ENCODE assay signal across 23 mouse cellular contexts in the genomic region with DNA sequence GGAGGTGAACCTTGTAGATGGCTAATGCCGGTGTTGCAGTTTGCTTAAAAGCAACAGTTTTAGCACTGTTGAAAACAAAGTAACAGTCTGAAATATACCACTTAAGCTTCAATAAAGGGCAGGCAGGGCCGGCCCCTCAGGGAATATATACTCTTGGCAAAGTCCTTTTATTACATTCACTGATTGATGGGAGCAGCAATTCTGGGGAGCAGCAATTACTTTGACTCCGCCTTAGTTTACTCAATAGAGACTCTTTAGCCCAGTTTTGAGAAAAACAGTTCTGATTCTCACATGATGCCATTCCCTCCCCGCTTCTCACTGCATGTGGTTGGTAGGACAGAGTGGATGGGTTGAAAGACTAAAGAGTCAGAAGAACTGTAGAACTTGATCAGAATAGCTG. TPM values are rescaled to one million over a fixed set of nuclear protein-coding genes. Genes with fewer than 3 reads are reported as not detected.
A peak's percentile ranks its signal among the peaks of the same experiment; 100 is the strongest.
DNase-seq lines count a peak whose midpoint lies in the region; ATAC-seq lines count a peak whose summit lies in the region.
"Had no signal": no experiment of that assay in that cellular context is flagged by ENCODE, and none has a peak within 500 bp of the region (broad histone marks: within the 10 kb centered on the region; RNA-seq: fewer than 3 reads in every experiment).

No protein-coding gene starts in this region.

- no peak overlapping the region for H3K4me3 ChIP-seq in limb, embryonic 12.5 days (replicated peaks)
- H3K4me3 ChIP-seq in limb, embryonic 10.5 days: no peak overlapping the region
- peak overlapping the region; percentile 16; the same call in 1 of the 2 replicates for H3K4me3 ChIP-seq in intestine, embryonic 16.5 days (ENCODE audit: low read length)
- H3K4me3 ChIP-seq: forebrain, embryonic 12.5 days; hindbrain, embryonic 12.5 days; liver, embryonic 13.5 days; lung, embryonic 15.5 days; neural tube, embryonic 12.5 days had no signal

- ATAC-seq in limb, embryonic 12.5 days (ENCODE audit: insufficient number of reproducible peaks, insufficient read depth, low FRiP score, low TSS enrichment, low read depth): peak; percentile 8; the same call in 1 of the 2 replicates
- peak; percentile 61 for ATAC-seq in intestine, embryonic 16.5 days
- no peak for ATAC-seq in erythroblast, adult 5-6 weeks (replicated peaks; ENCODE audit: low FRiP score, poor library complexity, severe bottlenecking)
- ATAC-seq: inflammation-experienced regulatory T-cells, adult 6 months had no signal

- 30% methylated on average over 4 of the region's 4 CpGs for WGBS in limb, embryonic 12.5 days
- WGBS in limb, embryonic 10.5 days: 59% methylated on average over 4 of the region's 4 CpGs
- WGBS in intestine, embryonic 16.5 days: 40% methylated on average over 4 of the region's 4 CpGs

- peak; percentile 43 for DNase-seq in adrenal gland, postnatal 14 days
- no peak for DNase-seq in adrenal gland, postnatal 25 days
- no peak for DNase-seq in limb, embryonic 10.5 days (ENCODE audit: low spot score)
- DNase-seq in layer of hippocampus, postnatal 14 days (ENCODE audit: low spot score in 2 of 2): no peak
- DNase-seq: cerebellum, adult 18-20 months; cerebellum, postnatal 25 days; embryo, embryonic 11 days; gastrocnemius, postnatal 36 days; layer of hippocampus, postnatal 36 days; liver, embryonic 13.5 days; right cerebral cortex, adult 18-20 months; thymus, postnatal 25 days had no signal

- H3K27ac ChIP-seq in limb, embryonic 12.5 days: peak overlapping the region; percentile 53; the same call in 1 of the 2 replicates
- no peak overlapping the region for H3K27ac ChIP-seq in limb, embryonic 10.5 days
- 0 out of 2 replicates have a peak overlapping the region, but pooled peaks have one; percentile 31 for H3K27ac ChIP-seq in intestine, embryonic 16.5 days (ENCODE audit: low read length)
- H3K27ac ChIP-seq: forebrain, embryonic 12.5 days; hindbrain, embryonic 12.5 days; liver, embryonic 13.5 days; lung, embryonic 15.5 days; neural tube, embryonic 12.5 days had no signal

- H3K9me3 ChIP-seq in limb, embryonic 12.5 days: no peaks in the 10 kb centered on the region
- no peaks in the 10 kb centered on the region for H3K9me3 ChIP-seq in limb, embryonic 10.5 days (replicated peaks)
- H3K9me3 ChIP-seq in intestine, embryonic 16.5 days (ENCODE audit: control insufficient read depth, low read length): no peaks in the 10 kb centered on the region
- H3K9me3 ChIP-seq: forebrain, embryonic 12.5 days; G1E; hindbrain, embryonic 12.5 days; liver, embryonic 13.5 days; lung, embryonic 15.5 days; neural tube, embryonic 12.5 days had no signal

- no peak overlapping the region for H3K9ac ChIP-seq in limb, embryonic 12.5 days (replicated peaks)
- H3K9ac ChIP-seq in intestine, embryonic 16.5 days (ENCODE audit: low read depth, low read length): no peak overlapping the region
- H3K9ac ChIP-seq: forebrain, embryonic 12.5 days; hindbrain, embryonic 12.5 days; liver, embryonic 13.5 days; lung, embryonic 15.5 days; neural tube, embryonic 12.5 days had no signal

- peaks cover 33% of the 10 kb centered on the region for H3K4me1 ChIP-seq in limb, embryonic 12.5 days (replicated peaks)
- H3K4me1 ChIP-seq in limb, embryonic 10.5 days: peaks cover 26% of the 10 kb centered on the region
- peaks cover 24% of the 10 kb centered on the region for H3K4me1 ChIP-seq in intestine, embryonic 16.5 days (ENCODE audit: control insufficient read depth, insufficient read depth, low read length)

- peak overlapping the region; percentile 31 for H3K4me2 ChIP-seq in limb, embryonic 12.5 days
- peak overlapping the region; percentile 23 for H3K4me2 ChIP-seq in intestine, embryonic 16.5 days (ENCODE audit: low read depth, low read length)
- H3K4me2 ChIP-seq: forebrain, embryonic 12.5 days; heart, embryonic 11.5 days; hindbrain, embryonic 12.5 days; liver, embryonic 13.5 days; lung, embryonic 15.5 days; midbrain, embryonic 11.5 days; neural tube, embryonic 12.5 days had no signal

- H3K36me3 ChIP-seq in limb, embryonic 12.5 days: no peaks in the 10 kb centered on the region
- no peaks in the 10 kb centered on the region for H3K36me3 ChIP-seq in limb, embryonic 10.5 days
- no peaks in the 10 kb centered on the region for H3K36me3 ChIP-seq in intestine, embryonic 16.5 days (ENCODE audit: control insufficient read depth, insufficient read depth, low read length)
- H3K36me3 ChIP-seq: forebrain, embryonic 12.5 days; hindbrain, embryonic 12.5 days; lung, embryonic 15.5 days; neural tube, embryonic 12.5 days had no signal

- no peaks in the 10 kb centered on the region for H3K27me3 ChIP-seq in limb, embryonic 12.5 days
- no peaks in the 10 kb centered on the region for H3K27me3 ChIP-seq in limb, embryonic 10.5 days (ENCODE audit: low read depth, poor library complexity, severe bottlenecking)
- H3K27me3 ChIP-seq in intestine, embryonic 16.5 days (replicated peaks; ENCODE audit: control insufficient read depth, insufficient read depth, low read length): no peaks in the 10 kb centered on the region
- H3K27me3 ChIP-seq: forebrain, embryonic 12.5 days; hindbrain, embryonic 12.5 days; liver, embryonic 13.5 days; lung, embryonic 15.5 days; neural tube, embryonic 12.5 days had no signal

RNA-seq across cellular contexts. Expression of a gene that starts 5.5 kb away (rescaled TPM):
- total RNA-seq in adrenal gland, postnatal 14 days (2021): 32.3 and 33.7 TPM in 2 replicates
- total RNA-seq in adrenal gland, postnatal 25 days (2021): 35.7 and 42.2 TPM in 2 replicates
- polyA plus RNA-seq in limb, embryonic 12.5 days (2016; fragmentation: Nextera tagmentation; extraction: Ambion mirVana): 16.1 and 17.5 TPM in 2 replicates
- 15.0 and 16.2 TPM in 2 replicates for polyA plus RNA-seq in limb, embryonic 10.5 days (2016; fragmentation: Nextera tagmentation; extraction: Ambion mirVana)
- polyA plus RNA-seq in intestine, embryonic 16.5 days (2015; fragmentation: Nextera tagmentation; extraction: Ambion mirVana): 23.1 and 24.9 TPM in 2 replicates
- 10 to 100 TPM; 19.2 to 20.8 TPM for total RNA-seq in layer of hippocampus, postnatal 14 days (2021)
- total RNA-seq in erythroblast, adult 5-6 weeks (2015; ENCODE audit: low replicate concordance): 13.6 and 19.8 TPM in 2 replicates
- 12.0 and 14.8 TPM in 2 replicates for total RNA-seq in erythroblast, adult 5-6 weeks (2017; ENCODE audit: low replicate concordance)

RNA-seq across cellular contexts. Expression of a gene that starts 32.7 kb away (rescaled TPM):
- 366 and 383 TPM in 2 replicates for total RNA-seq in adrenal gland, postnatal 14 days (2021)
- 360 and 420 TPM in 2 replicates for total RNA-seq in adrenal gland, postnatal 25 days (2021)
- 582 and 603 TPM in 2 replicates for polyA plus RNA-seq in limb, embryonic 12.5 days (2016; fragmentation: Nextera tagmentation; extraction: Ambion mirVana)
- polyA plus RNA-seq in limb, embryonic 10.5 days (2016; fragmentation: Nextera tagmentation; extraction: Ambion mirVana): 460 and 572 TPM in 2 replicates
- 432 and 438 TPM in 2 replicates for polyA plus RNA-seq in intestine, embryonic 16.5 days (2015; fragmentation: Nextera tagmentation; extraction: Ambion mirVana)
- 100 to 1,000 TPM; 210 to 230 TPM for total RNA-seq in layer of hippocampus, postnatal 14 days (2021)
- 167 and 232 TPM in 2 replicates for total RNA-seq in erythroblast, adult 5-6 weeks (2015; ENCODE audit: low replicate concordance)
- 170 and 249 TPM in 2 replicates for total RNA-seq in erythroblast, adult 5-6 weeks (2017; ENCODE audit: low replicate concordance)

RNA-seq across cellular contexts. Expression of a gene that starts 36.1 kb away (rescaled TPM):
- 53.1 and 54.6 TPM in 2 replicates for total RNA-seq in adrenal gland, postnatal 14 days (2021)
- total RNA-seq in adrenal gland, postnatal 25 days (2021): 48.9 and 79.8 TPM in 2 replicates
- 38.1 and 40.9 TPM in 2 replicates for polyA plus RNA-seq in limb, embryonic 12.5 days (2016; fragmentation: Nextera tagmentation; extraction: Ambion mirVana)
- polyA plus RNA-seq in limb, embryonic 10.5 days (2016; fragmentation: Nextera tagmentation; extraction: Ambion mirVana): 35.4 and 37.2 TPM in 2 replicates
- polyA plus RNA-seq in intestine, embryonic 16.5 days (2015; fragmentation: Nextera tagmentation; extraction: Ambion mirVana): 32.0 and 32.9 TPM in 2 replicates
- total RNA-seq in layer of hippocampus, postnatal 14 days (2021): 10 to 100 TPM; 53.2 to 64.4 TPM
- total RNA-seq in erythroblast, adult 5-6 weeks (2015; ENCODE audit: low replicate concordance): 12.3 and 29.4 TPM in 2 replicates
- 26.4 and 28.4 TPM in 2 replicates for total RNA-seq in erythroblast, adult 5-6 weeks (2017; ENCODE audit: low replicate concordance)

RNA-seq across cellular contexts. Expression of a gene that starts 40.8 kb away (rescaled TPM):
- 9.0 and 12.1 TPM in 2 replicates for total RNA-seq in adrenal gland, postnatal 14 days (2021)
- total RNA-seq in adrenal gland, postnatal 25 days (2021): 7.9 and 11.4 TPM in 2 replicates
- 0.70 and 0.73 TPM in 2 replicates for polyA plus RNA-seq in limb, embryonic 12.5 days (2016; fragmentation: Nextera tagmentation; extraction: Ambion mirVana)
- 0.49 and 0.95 TPM in 2 replicates for polyA plus RNA-seq in limb, embryonic 10.5 days (2016; fragmentation: Nextera tagmentation; extraction: Ambion mirVana)
- polyA plus RNA-seq in intestine, embryonic 16.5 days (2015; fragmentation: Nextera tagmentation; extraction: Ambion mirVana): 1.5 and 2.1 TPM in 2 replicates
- total RNA-seq in layer of hippocampus, postnatal 14 days (2021): 1 to 10 TPM; 2.0 to 3.7 TPM
- total RNA-seq in erythroblast, adult 5-6 weeks (2015; ENCODE audit: low replicate concordance): 1.7 TPM in 1 of 2 replicates, not detected in the other
- 0.42 and 1.3 TPM in 2 replicates for total RNA-seq in erythroblast, adult 5-6 weeks (2017; ENCODE audit: low replicate concordance)
